Mouse (Mus musculus): ENCODE measurements around the gene Gm47985. TPM values are rescaled to one million over a fixed set of nuclear protein-coding genes. Genes with fewer than 3 reads are reported as not detected.

Gene Gm47985
- polyA plus RNA-seq, 1 experiment from 2014 or later = not detected

GRCm38 (mm10) chr1:151157963-151158856 is 24.1 kb upstream of the Gm47985 start:
- Histone ChIP-seq H3K9ac (no peak overlapping the region), H3K36me3 (no peaks in the 10 kb centered on the region), H3K4me3 (no peak overlapping the region), H3K4me1 (no peaks in the 10 kb centered on the region), H3K27ac (no peak overlapping the region), H3K27me3 (no peaks in the 10 kb centered on the region), H3K4me2 (no peak overlapping the region), H3K9me3 (no peaks in the 10 kb centered on the region)
- WGBS = 77% methylated on average over 9 of the region's 9 CpGs
- ATAC-seq (ENCODE audit: borderline replicate concordance, extremely low read depth, low FRiP score, low TSS enrichment) = no peak

- Histone ChIP-seq H3K4me3 (no peak overlapping the region), H3K4me1 (no peaks in the 10 kb centered on the region), H3K9ac (no peak overlapping the region), H3K36me3 (no peaks in the 10 kb centered on the region), H3K4me2 (no peak overlapping the region), H3K27me3 (no peaks in the 10 kb centered on the region), H3K9me3 (no peaks in the 10 kb centered on the region), H3K27ac (no peak overlapping the region)
- WGBS = 85% methylated on average over 2 of the region's 2 CpGs
- no peak for ATAC-seq (ENCODE audit: borderline replicate concordance, extremely low read depth, low FRiP score, low TSS enrichment)
Observed at GRCm38 (mm10) chr1:151158857-151159510, 23.4 kb upstream of the Gm47985 start.

DNA sequence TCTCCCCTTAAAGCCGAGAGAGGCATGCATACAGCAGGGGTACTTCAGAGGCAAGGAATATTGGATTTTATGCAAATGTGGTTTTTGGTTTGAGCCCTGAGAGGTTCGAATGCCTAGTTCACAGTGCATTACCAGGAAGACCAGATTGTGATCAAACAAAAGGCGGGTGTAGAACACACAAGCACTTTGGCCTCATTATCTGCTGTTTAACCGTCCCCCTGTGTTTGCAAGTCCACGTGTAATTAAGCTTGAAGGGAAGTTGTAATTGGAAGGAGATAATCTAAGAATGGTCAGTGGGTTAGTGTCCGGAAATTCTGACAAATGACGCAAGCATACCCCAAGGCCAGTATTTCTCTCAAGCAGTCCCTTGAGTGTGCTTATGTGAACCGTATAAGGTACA is 16.3 kb upstream of the Gm47985 start:
- Histone ChIP-seq H3K4me2 (no peak overlapping the region), H3K27me3 (no peaks in the 10 kb centered on the region), H3K4me1 (peaks cover 5% of the 10 kb centered on the region; the same call in 1 of the 2 replicates), H3K36me3 (no peaks in the 10 kb centered on the region), H3K9me3 (no peaks in the 10 kb centered on the region), H3K9ac (no peak overlapping the region), H3K27ac (no peak overlapping the region), H3K4me3 (no peak overlapping the region)
- no peak for ATAC-seq (ENCODE audit: borderline replicate concordance, extremely low read depth, low FRiP score, low TSS enrichment)
- 37% methylated on average over 8 of the region's 8 CpGs for WGBS

DNA sequence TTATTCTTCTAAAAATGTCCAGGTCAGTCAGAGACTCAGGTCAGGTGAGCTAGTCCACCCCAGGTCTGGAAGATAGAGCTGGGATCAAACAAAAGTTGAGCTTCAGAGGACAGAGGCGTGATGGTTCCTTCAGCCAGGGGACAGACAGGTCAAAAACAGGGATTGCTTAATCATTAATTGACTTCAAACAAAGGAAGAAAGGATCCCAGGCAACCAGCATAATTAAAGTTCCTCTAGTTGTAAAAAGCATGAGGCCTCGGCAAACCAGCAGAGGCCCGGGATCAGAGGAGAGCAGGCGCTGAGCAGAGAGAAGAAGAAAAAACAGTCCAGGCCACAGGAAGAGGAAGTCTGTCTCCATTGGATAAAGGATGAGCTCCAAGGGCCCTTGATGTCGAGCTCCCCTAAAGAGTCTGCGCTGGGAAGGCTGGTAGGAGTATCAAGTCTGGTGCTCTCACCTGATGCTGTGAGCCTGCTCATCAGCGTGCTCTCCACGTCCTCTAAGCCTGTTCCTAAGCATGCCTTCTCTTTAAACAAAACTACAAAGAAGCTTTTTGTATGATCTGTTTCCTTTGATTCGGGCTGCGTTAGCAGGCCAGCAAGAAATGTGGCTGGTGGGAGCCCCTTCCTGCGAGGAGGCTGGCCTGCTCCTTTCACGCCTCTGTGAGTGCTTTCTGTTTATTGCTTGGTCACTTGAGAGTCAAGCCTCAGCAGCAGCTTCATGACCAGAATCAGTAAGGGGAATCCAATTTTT is 14.9 kb upstream of the Gm47985 start:
- H3K4me2 ChIP-seq = no peak overlapping the region
- no peaks in the 10 kb centered on the region for H3K36me3 ChIP-seq
- H3K4me1 ChIP-seq = peaks cover 5% of the 10 kb centered on the region; the same call in 1 of the 2 replicates
- WGBS = 23% methylated on average over 12 of the region's 12 CpGs
- no peak overlapping the region for H3K9ac ChIP-seq
- no peak for ATAC-seq (ENCODE audit: borderline replicate concordance, extremely low read depth, low FRiP score, low TSS enrichment)
- H3K27ac ChIP-seq = no peak overlapping the region
- H3K27me3 ChIP-seq = no peaks in the 10 kb centered on the region
- H3K9me3 ChIP-seq = no peaks in the 10 kb centered on the region
- H3K4me3 ChIP-seq = no peak overlapping the region

DNA sequence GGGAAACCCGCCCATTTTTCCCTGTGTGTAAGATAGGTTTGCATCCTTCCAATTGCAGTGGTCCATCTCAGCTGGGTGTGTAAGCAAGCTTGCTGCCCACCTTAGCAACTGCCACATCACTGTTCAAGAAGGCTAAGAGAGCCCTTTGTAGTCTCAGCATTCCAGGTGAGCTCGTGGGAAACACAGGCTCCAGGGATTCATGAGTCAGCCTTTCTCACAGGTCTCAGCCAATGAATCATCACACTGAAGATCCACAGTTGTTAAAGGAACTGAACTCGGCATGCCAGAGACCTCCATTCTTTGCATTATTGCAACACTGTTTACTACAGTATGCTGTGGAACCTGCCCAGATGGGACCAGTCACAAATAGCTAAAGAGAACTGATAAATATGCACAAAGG is 13.7 kb upstream of the Gm47985 start:
- H3K27me3 ChIP-seq = no peaks in the 10 kb centered on the region
- ATAC-seq (ENCODE audit: borderline replicate concordance, extremely low read depth, low FRiP score, low TSS enrichment) = no peak
- no peaks in the 10 kb centered on the region for H3K9me3 ChIP-seq
- H3K36me3 ChIP-seq = no peaks in the 10 kb centered on the region
- H3K9ac ChIP-seq = no peak overlapping the region
- H3K27ac ChIP-seq = no peak overlapping the region
- H3K4me2 ChIP-seq = no peak overlapping the region
- H3K4me1 ChIP-seq = peaks cover 5% of the 10 kb centered on the region; the same call in 1 of the 2 replicates
- H3K4me3 ChIP-seq = no peak overlapping the region
- WGBS = 64% methylated on average over 3 of the region's 3 CpGs

DNA sequence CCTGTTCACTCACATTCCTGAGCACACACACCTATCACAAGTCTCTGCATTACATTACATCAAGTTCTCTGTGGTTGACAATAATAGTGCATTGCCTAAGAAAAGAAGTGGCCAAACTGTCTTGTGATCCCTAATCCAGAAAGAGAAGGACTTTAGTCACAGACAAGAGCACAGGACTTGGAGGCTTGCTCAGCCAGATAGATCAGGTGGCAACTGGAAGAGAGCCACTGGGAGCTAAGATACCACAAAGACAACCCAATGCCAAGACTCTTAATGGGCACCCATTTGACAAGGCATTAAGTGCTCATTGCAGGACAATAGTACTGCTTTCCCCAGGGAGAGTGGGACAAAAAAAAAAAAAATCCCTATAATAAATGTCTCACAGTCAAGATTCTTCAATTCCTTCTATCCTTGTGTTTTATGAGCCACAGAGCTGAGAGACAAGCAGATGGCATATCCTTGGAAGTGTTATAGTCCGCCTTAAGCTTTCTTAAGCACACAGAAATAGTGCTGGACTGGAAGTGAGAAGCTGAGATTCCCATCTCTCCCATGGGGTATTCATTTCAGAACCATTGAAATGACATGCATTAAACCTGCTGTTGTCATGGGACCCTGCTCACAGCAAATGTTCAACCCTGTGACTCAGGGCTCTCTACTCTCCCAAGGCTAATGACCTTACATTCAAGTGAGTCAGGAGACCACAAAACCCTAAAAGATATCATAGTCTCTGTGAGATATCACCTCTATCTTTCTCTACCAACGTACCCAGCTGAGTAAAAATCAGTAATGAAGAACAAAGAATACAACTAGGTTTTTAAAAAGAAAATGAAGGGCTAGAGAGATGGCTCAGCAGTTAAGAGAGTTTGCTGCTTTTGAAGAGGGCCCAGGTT is 10.5 kb upstream of the Gm47985 start:
- Histone ChIP-seq H3K4me3 (no peak overlapping the region), H3K27ac (no peak overlapping the region), H3K9ac (no peak overlapping the region), H3K4me1 (peaks cover 5% of the 10 kb centered on the region; the same call in 1 of the 2 replicates), H3K27me3 (no peaks in the 10 kb centered on the region), H3K36me3 (no peaks in the 10 kb centered on the region), H3K9me3 (no peaks in the 10 kb centered on the region), H3K4me2 (no peak overlapping the region)
- ATAC-seq (ENCODE audit: borderline replicate concordance, extremely low read depth, low FRiP score, low TSS enrichment) = no peak
- WGBS = 87% methylated on average over 2 of the region's 2 CpGs

DNA sequence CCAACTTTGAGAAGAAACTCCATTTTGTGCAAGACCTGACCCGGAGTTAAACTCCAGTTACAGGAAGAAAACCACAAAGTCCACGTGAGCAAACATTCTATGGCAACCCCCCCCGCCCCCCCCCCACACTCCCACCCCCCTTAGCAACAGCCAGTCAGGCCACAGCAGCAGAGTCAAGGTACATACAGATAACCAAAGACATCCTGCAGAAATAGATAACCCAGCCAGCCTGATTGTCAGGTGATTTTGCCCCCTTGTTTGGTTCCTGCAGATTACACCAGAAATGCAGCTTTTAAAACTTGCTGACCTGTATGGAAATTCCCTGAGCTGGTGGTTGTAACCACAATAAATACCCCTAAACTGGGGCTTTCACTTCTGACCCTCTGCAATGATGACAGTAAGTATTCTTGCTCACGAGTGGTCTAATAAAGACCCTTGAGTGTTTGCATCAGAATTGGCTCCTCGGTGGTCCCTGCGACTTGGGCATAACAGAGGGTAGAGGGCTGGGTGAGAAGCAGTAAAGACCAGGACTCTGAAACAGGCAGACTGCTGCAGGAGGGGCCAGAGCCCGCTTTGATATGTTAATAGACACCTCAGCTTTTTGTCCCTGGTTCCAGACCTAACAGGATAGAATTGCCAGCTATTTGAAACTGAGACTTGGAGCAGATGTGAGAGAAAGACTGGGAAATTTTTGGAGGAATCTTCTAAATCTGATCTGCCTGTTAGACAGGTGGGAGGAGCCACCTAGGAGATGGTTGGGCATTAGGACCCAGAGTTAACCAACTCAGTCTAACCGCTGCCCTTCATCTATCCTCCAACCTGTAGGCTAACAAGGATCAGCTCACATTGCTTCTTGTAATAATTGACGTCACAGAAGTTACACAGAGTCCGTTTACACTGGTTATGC is 5.1 kb upstream of the Gm47985 start:
- Histone ChIP-seq H3K4me2 (peak overlapping the region; percentile 44), H3K4me1 (no peaks in the 10 kb centered on the region), H3K9ac (no peak overlapping the region), H3K27ac (no peak overlapping the region), H3K4me3 (no peak overlapping the region), H3K36me3 (no peaks in the 10 kb centered on the region), H3K9me3 (no peaks in the 10 kb centered on the region), H3K27me3 (no peaks in the 10 kb centered on the region)
- WGBS = 16% methylated on average over 10 of the region's 10 CpGs
- 0 out of 2 replicates have a peak, but pooled peaks have one; percentile 84 for ATAC-seq (ENCODE audit: borderline replicate concordance, extremely low read depth, low FRiP score, low TSS enrichment)

DNA sequence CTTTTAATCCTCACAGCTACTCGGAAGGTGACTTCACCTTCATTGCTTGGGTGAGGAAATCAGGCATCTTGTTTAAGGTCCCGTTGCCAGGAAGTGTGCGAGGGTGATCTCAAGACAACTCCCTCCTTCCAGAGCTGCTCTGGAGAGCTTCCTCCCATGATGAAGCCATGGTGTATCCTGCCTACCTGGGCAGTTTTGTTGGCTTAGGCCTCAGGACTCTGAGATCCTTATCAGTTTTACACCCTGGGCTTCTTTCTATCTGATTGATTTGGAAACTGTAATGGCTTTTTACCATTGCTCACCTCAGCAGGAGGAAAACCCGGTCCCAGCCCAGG is 4.4 kb upstream of the Gm47985 start:
- no peak for ATAC-seq (ENCODE audit: borderline replicate concordance, extremely low read depth, low FRiP score, low TSS enrichment)
- 12% methylated on average over 4 of the region's 4 CpGs for WGBS
- no peak overlapping the region for H3K27ac ChIP-seq

DNA sequence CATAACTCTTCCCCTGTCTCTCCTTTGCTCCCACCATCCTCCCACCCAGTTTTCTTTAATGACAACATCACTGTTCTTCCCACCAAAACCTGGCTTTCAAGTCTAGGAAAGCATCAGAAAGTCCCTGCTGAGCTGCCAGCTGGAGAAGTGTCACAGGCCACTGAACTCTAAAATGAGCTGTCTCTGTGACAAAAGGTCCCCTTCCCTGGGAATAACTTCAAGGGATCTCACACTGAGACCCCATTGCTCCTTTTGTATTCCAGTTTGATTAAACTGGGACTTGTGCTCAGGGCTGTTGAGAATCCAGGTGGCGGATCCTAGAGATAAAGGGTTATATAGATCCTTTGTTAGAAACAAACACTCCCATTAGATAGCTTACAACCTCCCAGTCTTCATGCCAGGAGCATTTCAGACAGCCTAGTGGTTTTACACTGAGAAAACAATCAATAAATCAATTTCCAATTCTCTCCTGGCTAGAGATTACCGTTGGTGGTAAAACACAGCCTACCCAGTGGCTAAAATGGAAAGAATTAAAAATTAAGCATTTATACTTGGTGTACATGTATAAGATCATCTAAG is 3.7 kb upstream of the Gm47985 start:
- H3K4me3 ChIP-seq = no peak overlapping the region
- H3K4me2 ChIP-seq = no peak overlapping the region
- no peaks in the 10 kb centered on the region for H3K36me3 ChIP-seq
- H3K9ac ChIP-seq = no peak overlapping the region
- no peaks in the 10 kb centered on the region for H3K9me3 ChIP-seq
- no peaks in the 10 kb centered on the region for H3K4me1 ChIP-seq
- ATAC-seq (ENCODE audit: borderline replicate concordance, extremely low read depth, low FRiP score, low TSS enrichment) = no peak
- WGBS = 56% methylated on average over 2 of the region's 2 CpGs
- no peaks in the 10 kb centered on the region for H3K27me3 ChIP-seq
- H3K27ac ChIP-seq = no peak overlapping the region

More for the DNA sequence above, 4.4 kb upstream of the Gm47985 start:
- Histone ChIP-seq H3K4me1 (no peaks in the 10 kb centered on the region), H3K27me3 (no peaks in the 10 kb centered on the region), H3K4me2 (peak overlapping the region; percentile 44), H3K4me3 (no peak overlapping the region), H3K36me3 (no peaks in the 10 kb centered on the region), H3K9me3 (no peaks in the 10 kb centered on the region), H3K9ac (no peak overlapping the region)

DNA sequence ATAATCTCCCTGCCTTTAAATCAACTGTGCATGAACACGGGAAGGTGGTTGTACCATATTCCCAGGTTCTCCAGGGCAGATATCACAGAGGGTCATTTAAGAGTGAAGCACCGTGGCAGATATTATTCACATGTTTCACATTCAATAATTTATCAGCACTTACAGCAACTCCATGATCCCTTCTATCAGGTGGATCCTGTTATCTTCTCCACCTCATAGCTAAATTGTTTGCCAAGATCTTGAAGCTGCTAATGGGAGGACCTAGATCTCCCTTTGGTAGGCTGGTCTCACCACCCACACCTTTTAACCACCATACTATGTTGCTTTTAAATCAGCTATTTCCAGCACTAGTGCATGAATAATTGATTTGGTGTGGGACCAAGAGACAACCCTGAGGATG is 2.2 kb upstream of the Gm47985 start:
- H3K4me2 ChIP-seq = no peak overlapping the region
- no peaks in the 10 kb centered on the region for H3K27me3 ChIP-seq
- no peak overlapping the region for H3K27ac ChIP-seq
- WGBS = 79% methylated on average over 2 of the region's 2 CpGs
- H3K9me3 ChIP-seq = no peaks in the 10 kb centered on the region
- ATAC-seq (ENCODE audit: borderline replicate concordance, extremely low read depth, low FRiP score, low TSS enrichment) = no peak
- no peaks in the 10 kb centered on the region for H3K36me3 ChIP-seq
- no peak overlapping the region for H3K9ac ChIP-seq
- H3K4me3 ChIP-seq = no peak overlapping the region
- H3K4me1 ChIP-seq = no peaks in the 10 kb centered on the region

Measured in lung, embryonic 15.5 days (tissue).